Mouse (Mus musculus): ENCODE results near the gene Tdrd3.

DNA sequence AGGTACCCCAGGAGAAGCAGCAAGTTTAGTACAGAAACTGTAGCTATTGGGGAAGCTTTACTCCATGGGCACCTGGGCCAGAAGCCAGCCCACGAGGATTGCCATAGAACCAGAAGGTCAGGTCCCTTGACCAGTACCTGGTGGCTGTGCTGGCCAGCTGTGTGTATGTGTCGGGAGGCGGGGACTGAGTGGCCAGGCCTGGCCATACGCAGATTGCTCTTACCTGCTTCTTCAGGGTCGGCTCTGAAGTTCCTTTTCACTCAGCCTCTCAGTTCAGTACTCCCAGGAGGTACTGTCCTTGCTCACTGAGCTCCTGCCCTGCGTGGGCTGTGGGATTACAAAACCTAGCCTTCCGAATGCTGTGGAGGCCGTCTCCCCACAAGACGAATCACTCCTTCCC is 147.4 kb downstream of the Tdrd3 start:
- no peak for TF ChIP-seq CTCF (IDR thresholded peaks at IDR 0.05; ENCODE audit: low read depth, low read length)
- TF ChIP-seq GATA1 (IDR thresholded peaks at IDR 0.05; ENCODE audit: borderline replicate concordance, low read length) = no peak
- no peak for TF ChIP-seq TAL1 (conservative IDR thresholded peaks at IDR 0.05; ENCODE audit: low read depth, low read length)

Data from G1E (cell line).